Mouse (Mus musculus) adrenal gland, postnatal 36 days (tissue): ENCODE measurements around the gene Nup188. TPM values are rescaled to one million over a fixed set of nuclear protein-coding genes. Genes with fewer than 3 reads are reported as not detected.
A peak's percentile ranks its signal among the peaks of the same experiment; 100 is the strongest.

ENCODE experiments used
- DNase-seq, 2 experiments: peaks; one replicate each; pipeline ENCODE4 v3.0.0; 2021; ENCODE audit warnings: mixed read lengths in 1 of 2
- microRNA-seq: library from miRNA; unstranded; fragments of <30 nt; microRNA quantifications from one replicate; pipeline ENCODE4 v1.2.0, GENCODE M21; 2021
- total RNA-seq, 2 experiments: library from RNA; stranded (reverse); gene quantifications; 2 replicates each; pipeline ENCODE4 v1.2.3; 2021

The Nup188 gene
- total RNA-seq, 2 experiments from 2014 or later = 33.9 to 35.9 TPM

DNA sequence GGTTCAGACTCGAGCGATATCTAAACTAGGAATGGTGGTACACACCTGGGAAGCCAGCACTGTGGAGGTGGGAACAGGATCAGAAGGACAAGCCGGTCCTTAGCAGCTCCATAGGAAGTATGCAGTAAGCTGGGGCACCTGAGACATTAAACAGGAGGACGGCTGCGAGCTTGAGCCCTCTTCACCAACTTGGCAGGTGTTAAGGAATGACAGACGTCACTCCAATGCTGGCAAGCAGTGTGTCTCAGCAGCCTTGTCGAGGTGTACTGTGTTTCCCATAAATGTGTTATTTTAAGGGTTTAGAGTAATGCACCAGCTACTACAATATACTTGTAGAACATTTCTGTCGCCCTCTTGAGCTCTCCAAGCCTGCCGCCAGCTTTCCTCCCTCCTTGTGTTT, 100.7 kb downstream of the Nup188 start:
- no peak for DNase-seq

DNA sequence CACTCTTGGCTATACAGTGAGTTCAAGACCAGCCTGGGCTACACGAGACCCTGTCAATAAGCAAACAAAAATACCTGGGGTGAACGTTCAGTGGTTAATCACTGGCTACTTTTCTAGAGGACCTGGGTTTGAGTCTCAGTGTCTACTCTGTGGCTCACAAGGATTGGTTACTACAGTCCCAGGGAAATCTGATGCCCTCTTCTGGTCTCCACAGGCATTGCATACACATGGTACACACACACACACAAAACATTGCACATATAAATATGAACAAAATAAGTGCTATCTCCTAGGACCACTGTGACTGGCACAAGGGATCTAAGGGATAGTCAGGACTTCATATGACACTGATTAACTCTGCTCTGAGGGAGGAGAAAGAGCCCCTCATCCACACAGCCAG, 102.8 kb downstream of the Nup188 start:
- no peak for DNase-seq

DNA sequence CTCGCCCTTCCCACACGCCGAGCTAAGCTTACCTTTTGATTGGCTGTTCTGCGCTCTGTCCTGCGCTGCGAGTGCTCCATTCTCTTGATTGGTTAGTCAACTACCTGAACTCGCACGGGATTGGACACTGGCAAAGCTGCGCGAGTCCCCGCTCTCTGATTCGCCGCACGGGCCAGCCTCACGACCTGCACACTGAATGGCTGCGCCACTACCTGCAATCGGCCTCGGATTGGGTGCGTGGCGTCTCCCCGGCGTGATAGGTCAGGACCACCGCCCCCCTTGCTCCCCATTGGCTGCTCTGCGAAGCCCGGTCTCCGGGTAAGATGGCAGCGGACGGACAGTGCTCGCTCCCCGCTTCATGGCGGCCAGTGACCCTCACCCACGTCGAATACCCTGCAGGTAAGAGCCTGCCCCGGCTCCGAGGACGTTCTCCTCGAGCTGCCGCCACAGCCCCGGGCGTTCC, 105.9 kb downstream of the Nup188 start, which contains the start of gene Dolpp1:
Gene Dolpp1 (plus strand): TSS at position 141 of the 463 bp plus-strand sequence.
- peak; percentile 97 for DNase-seq

DNA sequence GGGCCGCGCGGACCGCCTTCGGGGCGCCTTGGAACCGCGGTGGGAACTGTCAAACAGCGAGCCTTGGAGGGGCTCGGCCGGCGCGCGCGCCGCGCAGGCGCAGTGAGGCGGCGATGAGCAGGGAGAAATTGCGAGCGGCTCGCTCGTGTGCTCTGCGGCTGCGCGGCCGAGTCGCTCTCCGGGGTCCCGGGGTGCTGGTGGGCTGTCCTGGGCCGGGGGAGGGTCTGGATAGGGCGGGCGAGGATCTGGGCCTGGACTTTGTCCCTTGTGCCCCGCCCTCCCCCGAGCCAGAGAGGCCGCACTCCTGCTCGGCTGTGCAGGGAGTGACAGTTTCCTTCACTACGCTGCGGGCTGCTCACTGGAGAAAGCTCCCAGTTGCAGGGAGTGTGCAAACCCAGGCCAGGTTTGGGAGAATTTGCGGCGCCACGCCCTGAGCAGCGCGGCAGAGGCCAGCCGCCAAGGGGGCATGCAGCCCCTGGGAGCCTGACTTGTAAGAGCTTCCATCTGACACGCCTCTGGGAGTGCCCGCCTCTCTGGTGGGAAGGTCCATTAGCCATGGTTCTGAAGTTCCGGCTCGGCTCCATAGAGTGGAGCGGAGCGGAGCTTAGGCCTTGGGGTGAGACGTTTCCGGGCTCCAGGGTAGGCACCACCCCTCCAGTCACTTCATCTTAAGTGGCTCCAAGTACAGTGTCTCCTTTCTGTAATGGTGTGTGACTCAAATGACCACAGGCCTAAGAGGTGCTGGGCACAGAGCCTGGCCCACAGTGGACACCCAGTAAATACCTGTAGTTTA, 106.6 kb downstream of the Nup188 start:
- DNase-seq = peak; percentile 85

DNA sequence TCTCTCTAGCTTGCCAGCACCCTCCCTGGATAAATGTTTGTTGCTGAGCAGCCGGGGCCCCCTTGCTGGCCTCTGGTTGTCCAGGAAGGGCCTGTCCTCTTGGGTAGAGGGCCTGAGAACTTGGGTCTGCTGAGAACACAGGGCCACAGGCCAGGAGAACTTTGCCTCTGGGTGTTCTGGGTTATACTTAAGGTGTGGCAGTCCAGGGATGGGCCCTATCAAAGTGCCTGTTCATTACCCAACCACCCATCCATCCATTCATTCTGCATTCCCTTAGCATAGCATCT, 107.1 kb downstream of the Nup188 start:
- no peak for DNase-seq

Small RNAs within 50 kb of the gene (microRNA-seq; reads per million reads assigned to microRNA genes)
- gene Gm47292 = not detected

Other genes with a start within 250 kb of the Nup188 start
- 10 to 100 TPM; 15.8 to 20.9 TPM for gene Wdr34, start 237.5 kb upstream of the Nup188 start, total RNA-seq
- gene Set, start 229.0 kb upstream of the Nup188 start, total RNA-seq = 100 to 1,000 TPM; 255 to 277 TPM
- 1 to 10 TPM; 5.5 to 6.3 TPM for gene Pkn3, start 208.7 kb upstream of the Nup188 start, total RNA-seq
- 10 to 100 TPM; 16.2 to 25.8 TPM for gene Zdhhc12, start 192.7 kb upstream of the Nup188 start, total RNA-seq
- 10 to 100 TPM; 32.0 to 40.7 TPM for gene Zer1, start 161.8 kb upstream of the Nup188 start, total RNA-seq
- gene Tbc1d13, start 152.7 kb upstream of the Nup188 start, total RNA-seq = 10 to 100 TPM; 49.3 to 56.3 TPM
- 10 to 100 TPM; 33.0 to 44.2 TPM for gene Endog, start 114.9 kb upstream of the Nup188 start, total RNA-seq
- gene Spout1, start 107.9 kb upstream of the Nup188 start, total RNA-seq = 10 to 100 TPM; 22.4 to 26.0 TPM
- gene Kyat1, start 80.5 kb upstream of the Nup188 start, total RNA-seq = 10 to 100 TPM; 20.7 to 28.2 TPM
- 10 to 100 TPM; 57.6 to 75.2 TPM for gene Lrrc8a, start 48.7 kb upstream of the Nup188 start, total RNA-seq
- gene Gm28035, start 45.8 kb upstream of the Nup188 start, total RNA-seq = 1 to 10 TPM; 1.3 to 2.1 TPM
- gene Phyhd1, start 20.2 kb upstream of the Nup188 start, total RNA-seq = 10 to 100 TPM; 15.3 to 19.5 TPM
- not detected for gene Gm28038, start 5.4 kb upstream of the Nup188 start, total RNA-seq
- 10 to 100 TPM; 42.8 to 51.3 TPM for gene Dolk, start 63 bp upstream of the Nup188 start, total RNA-seq
- 10 to 100 TPM; 68.2 to 69.5 TPM for gene Sh3glb2, start 72.9 kb downstream of the Nup188 start, total RNA-seq
- 10 to 100 TPM; 72.9 to 89.7 TPM for gene Miga2, start 77.8 kb downstream of the Nup188 start, total RNA-seq
- gene Dolpp1, start 105.9 kb downstream of the Nup188 start, total RNA-seq = 10 to 100 TPM; 18.2 to 18.7 TPM
- 100 to 1,000 TPM; 124 to 168 TPM for gene Crat, start 129.4 kb downstream of the Nup188 start, total RNA-seq
- 100 to 1,000 TPM; 123 to 143 TPM for gene Ptpa, start 129.6 kb downstream of the Nup188 start, total RNA-seq
- gene Ier5l, start 187.8 kb downstream of the Nup188 start, total RNA-seq = 1 to 10 TPM; 3.3 to 4.5 TPM